Mouse (Mus musculus): ENCODE data around the gene Atf2.

DNA sequence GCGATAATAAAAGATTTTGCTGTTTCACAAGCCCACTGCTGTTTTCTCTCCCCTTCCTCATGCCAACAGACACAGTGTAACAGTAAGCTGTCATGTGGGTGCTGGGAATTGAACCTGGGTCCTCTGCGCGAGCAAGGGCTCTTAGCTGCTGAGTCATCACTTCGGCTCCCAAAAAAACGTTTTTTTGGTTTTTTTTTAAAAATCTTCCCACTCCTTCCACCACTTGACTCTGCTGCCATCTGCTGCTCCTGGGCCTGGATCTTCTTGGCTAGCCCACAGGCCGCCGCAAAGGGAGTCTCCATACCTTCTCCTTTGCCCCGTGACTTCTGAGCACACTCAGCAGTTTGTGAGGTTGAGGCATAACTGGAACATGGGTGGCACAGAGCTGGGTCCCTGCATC is 84.8 kb downstream of the Atf2 start:
- TF ChIP-seq POLR2A (IDR thresholded peaks at IDR 0.05; ENCODE audit: borderline replicate concordance, extremely low read depth, low read depth, low read length) (no peak), CTCF (IDR thresholded peaks at IDR 0.05; ENCODE audit: insufficient read depth, low read length) (no peak)

Measured in lung, adult 2 months (tissue).